Mouse (Mus musculus): ENCODE data around the gene Prdm16.

GRCm38 (mm10) chr4:154536110-154536509, 100.6 kb downstream of the Prdm16 start:
- no peak for TF ChIP-seq POLR2A (IDR thresholded peaks at IDR 0.05; ENCODE audit: borderline replicate concordance, insufficient read depth, low read length)
- TF ChIP-seq CTCF (IDR thresholded peaks at IDR 0.05; ENCODE audit: borderline replicate concordance, insufficient read depth, low read depth, low read length), result no peak

Data from cerebellum, adult 2 months (tissue).